Mouse (Mus musculus): Measurements from ENCODE around the gene Chchd10. TPM values are rescaled to one million over a fixed set of nuclear protein-coding genes. Genes with fewer than 3 reads are reported as not detected.

Gene Chchd10
- total RNA-seq, 4 experiments from 2014 or later, result 1,724 to 2,176 (median 1,900) TPM

DNA sequence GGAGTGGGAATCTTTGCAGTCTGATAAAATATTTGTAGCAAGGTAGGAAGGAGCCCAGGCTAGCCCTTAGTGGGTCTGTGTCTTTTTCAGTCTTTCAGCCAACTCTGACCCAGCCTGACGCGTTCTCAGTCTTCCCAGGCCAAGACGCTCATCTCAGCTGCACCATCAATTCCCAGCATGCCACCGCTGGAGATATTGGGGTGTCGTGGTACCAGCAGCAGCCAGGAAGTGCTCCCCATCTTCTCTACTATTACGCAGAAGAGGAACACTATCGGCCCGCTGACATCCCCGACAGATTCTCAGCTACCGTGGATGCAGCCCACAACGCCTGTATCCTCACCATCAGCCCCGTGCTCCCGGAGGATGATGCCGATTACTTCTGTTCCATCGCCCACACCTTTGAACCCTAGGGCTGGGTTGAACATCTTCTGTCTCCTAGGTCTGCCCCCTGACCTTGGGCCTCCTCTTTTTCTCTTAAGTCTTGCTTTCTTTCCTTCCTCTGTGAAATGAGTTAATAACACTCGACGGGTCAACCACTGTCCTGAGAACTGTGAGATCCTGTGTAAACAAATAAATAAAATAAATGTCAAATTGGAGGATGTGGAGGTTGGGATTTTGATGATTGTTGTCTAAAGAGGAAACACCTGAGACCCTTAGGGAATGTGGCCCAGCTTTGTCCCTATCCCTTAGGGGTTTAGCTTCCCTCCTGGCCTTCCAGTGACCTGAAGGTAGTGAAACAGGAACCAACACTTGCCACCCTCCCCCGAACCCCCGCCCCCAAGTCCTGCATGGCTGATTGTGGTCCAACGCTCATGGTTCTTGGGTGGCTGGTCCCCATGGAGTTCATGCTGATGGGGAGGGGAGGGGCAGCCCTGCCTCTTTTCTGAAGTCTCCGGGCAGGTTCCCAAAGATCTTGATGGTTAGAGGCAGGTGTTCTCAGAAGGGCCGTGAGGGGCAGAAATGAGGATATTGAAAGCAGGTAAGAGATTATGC is 16.4 kb downstream of the Chchd10 start:
- no peak for DNase-seq (ENCODE audit: low spot score)

GRCm38 (mm10) chr10:75950791-75951210 is 17.9 kb downstream of the Chchd10 start:
- DNase-seq (ENCODE audit: low spot score), result no peak

GRCm38 (mm10) chr10:75951424-75952050 is 18.6 kb downstream of the Chchd10 start:
- peak; percentile 63 for DNase-seq (ENCODE audit: low spot score)

GRCm38 (mm10) chr10:75954381-75954811 is 21.5 kb downstream of the Chchd10 start, which contains the start of gene Gm5134:
Gm5134 (plus strand) TSS chr10:75954514.
- no peak for DNase-seq (ENCODE audit: low spot score)

GRCm38 (mm10) chr10:75973846-75974245 is 40.9 kb downstream of the Chchd10 start:
- no peak for DNase-seq (ENCODE audit: low spot score)

DNA sequence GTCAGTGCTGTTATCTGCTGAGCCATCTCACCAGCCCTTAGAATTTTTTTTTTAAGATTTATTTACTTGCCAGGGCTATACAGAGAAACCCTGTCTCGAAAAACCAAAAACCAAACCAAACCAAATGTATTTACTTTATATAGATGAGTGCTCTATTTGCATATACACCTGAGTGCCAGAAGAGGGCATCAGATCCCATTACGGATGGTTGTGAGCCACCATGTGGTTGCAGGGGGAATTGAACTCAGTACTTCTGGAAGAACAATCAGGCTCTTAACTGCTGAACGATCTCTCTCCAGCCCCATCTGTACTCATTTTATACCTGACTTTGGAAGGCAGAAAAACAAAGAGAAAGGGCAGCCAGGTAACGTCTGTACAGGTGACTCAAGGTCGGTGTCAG is 42.3 kb downstream of the Chchd10 start:
- DNase-seq (ENCODE audit: low spot score), result no peak

DNA sequence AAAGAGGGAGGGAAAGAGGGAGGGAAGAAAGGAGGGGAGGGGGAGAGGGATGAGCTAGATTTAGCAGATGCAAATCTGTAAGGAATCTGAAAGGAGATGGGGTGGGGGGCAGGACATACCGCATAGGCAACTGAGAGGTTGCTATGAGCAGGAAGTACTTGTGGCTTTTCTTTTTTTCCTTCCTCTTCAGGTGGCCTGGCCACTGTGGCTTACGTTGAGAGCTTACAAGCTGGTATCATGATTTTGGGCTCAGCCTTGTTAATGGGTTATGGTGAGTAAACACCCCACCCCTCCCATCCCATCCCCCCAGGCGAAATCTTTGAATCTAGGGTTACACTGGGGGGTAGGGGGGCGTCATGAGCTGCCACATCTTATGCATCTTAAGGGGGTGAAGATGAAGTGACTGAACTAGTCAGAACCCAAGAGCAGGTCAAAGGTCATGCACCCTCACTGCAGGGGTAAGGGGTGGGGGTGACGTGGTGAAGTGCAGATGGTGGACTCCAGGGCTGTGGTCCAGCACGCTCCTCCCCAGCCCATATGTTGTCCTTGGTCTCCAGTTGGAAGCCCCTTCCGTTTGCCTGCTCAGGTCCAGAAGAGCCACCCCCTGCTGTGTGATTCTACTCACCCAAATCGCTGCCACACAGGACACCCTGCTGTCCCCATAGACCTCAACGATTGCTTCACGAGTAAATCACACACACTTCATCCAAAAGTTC is 45.3 kb downstream of the Chchd10 start:
- DNase-seq (ENCODE audit: low spot score), result no peak

- DNase-seq (ENCODE audit: low spot score), result no peak
These were observed 45.9 kb downstream of the Chchd10 start for GRCm38 (mm10) chr10:75978835-75979157.

- no peak for DNase-seq (ENCODE audit: low spot score)
These were observed 46.5 kb downstream of the Chchd10 start for GRCm38 (mm10) chr10:75979432-75979831.

Other genes with a start within 250 kb of the Chchd10 start
- gene Cabin1, start 168.8 kb upstream of the Chchd10 start, total RNA-seq (2022), result 10 to 100 TPM; 15.5 to 22.0 (median 20.8) TPM
- 100 to 1,000 TPM in 1 of 4 experiments, 10 to 100 TPM in 3; 83.6 to 103 (median 88.3) TPM for gene Ddt, start 159.7 kb upstream of the Chchd10 start, total RNA-seq (2022)
- not detected for gene Gm20441, start 152.2 kb upstream of the Chchd10 start, total RNA-seq (2022)
- gene Gstt3, start 151.7 kb upstream of the Chchd10 start, total RNA-seq (2022), result 1 to 10 TPM; 3.0 to 5.6 (median 5.0) TPM
- gene Gstt1, start 134.5 kb upstream of the Chchd10 start, total RNA-seq (2022), result 10 to 100 TPM; 15.7 to 26.4 (median 22.1) TPM
- not detected for gene Gstt4, start 110.6 kb upstream of the Chchd10 start, total RNA-seq (2022)
- 10 to 100 TPM in 3 of 4 experiments, 1 to 10 TPM in 1; 7.3 to 16.9 (median 13.2) TPM for gene Gstt2, start 95.7 kb upstream of the Chchd10 start, total RNA-seq (2022)
- gene Mif, start 72.9 kb upstream of the Chchd10 start, total RNA-seq (2022), result 100 to 1,000 TPM; 216 to 258 (median 253) TPM
- under 1 TPM in 2 of 4 experiments, not detected in 2; 0.34 to 0.35 TPM for gene Derl3, start 39.7 kb upstream of the Chchd10 start, total RNA-seq (2022)
- 10 to 100 TPM; 17.3 to 25.0 (median 21.4) TPM for gene Smarcb1, start 11.5 kb upstream of the Chchd10 start, total RNA-seq (2022)
- 1 to 10 TPM; 4.1 to 7.8 (median 4.6) TPM for gene Mmp11, start 3.4 kb downstream of the Chchd10 start, total RNA-seq (2022)
- gene Gm867, start 7.5 kb downstream of the Chchd10 start, total RNA-seq (2022), result not detected
- not detected for gene Vpreb3, start 9.9 kb downstream of the Chchd10 start, total RNA-seq (2022)
- not detected for gene Gm5134, start 21.4 kb downstream of the Chchd10 start, total RNA-seq (2022)
- gene Zfp280b, start 99.5 kb downstream of the Chchd10 start, total RNA-seq (2022), result 1 to 10 TPM; 5.9 to 8.4 (median 6.5) TPM
- gene Slc5a4b, start 177.8 kb downstream of the Chchd10 start, total RNA-seq (2022), result not detected
- not detected for gene Slc5a4a, start 214.3 kb downstream of the Chchd10 start, total RNA-seq (2022)

Measured in heart, adult 8-10 months (tissue).